Mouse (Mus musculus) heart, embryonic 12.5 days (tissue): ENCODE data around the gene B4galt5. TPM values are rescaled to one million over a fixed set of nuclear protein-coding genes. Genes with fewer than 3 reads are reported as not detected.

Experiments
- ATAC-seq: fragments of 200-750 bp; cut with Nextera tagmentation; 2 replicates; pipeline ENCODE4 v1.8.0; 2017; ENCODE audit warnings: moderate TSS enrichment, moderate library complexity; ENCODE audit not compliant: insufficient number of reproducible peaks, low FRiP score
- H3K27ac ChIP-seq: fragments of 300-500 bp; sonication (generic); 2 replicates; pipeline ENCODE4 v1.5.1; 2016; ENCODE audit warnings: mild to moderate bottlenecking, moderate library complexity; ENCODE audit not compliant: poor library complexity, severe bottlenecking
- H3K27me3 ChIP-seq: fragments of 300-500 bp; sonication (generic); replicated peaks from 2 replicates; pipeline ENCODE4 v1.6.1; 2016; ENCODE audit warnings: mild to moderate bottlenecking, moderate library complexity
- H3K36me3 ChIP-seq: fragments of 300-500 bp; sonication (generic); 2 replicates; pipeline ENCODE4 v1.6.1; 2016; ENCODE audit warnings: mild to moderate bottlenecking, moderate library complexity
- H3K4me1 ChIP-seq: fragments of 300-500 bp; sonication (generic); replicated peaks from 2 replicates; pipeline ENCODE4 v1.6.1; 2016; ENCODE audit warnings: mild to moderate bottlenecking
- H3K4me2 ChIP-seq: fragments of 300-500 bp; sonication (generic); 2 replicates; pipeline ENCODE4 v1.6.1; 2016; ENCODE audit warnings: mild to moderate bottlenecking, moderate library complexity
- H3K4me3 ChIP-seq: fragments of 300-500 bp; sonication (generic); 2 replicates; pipeline ENCODE4 v1.5.1; 2016; ENCODE audit warnings: mild to moderate bottlenecking
- H3K9ac ChIP-seq: fragments of 300-500 bp; sonication (generic); 2 replicates; pipeline ENCODE4 v1.6.1; 2016; ENCODE audit warnings: mild to moderate bottlenecking, moderate library complexity
- H3K9me3 ChIP-seq: fragments of 300-500 bp; sonication (generic); replicated peaks from 2 replicates; pipeline ENCODE4 v1.6.1; 2016; ENCODE audit warnings: mild to moderate bottlenecking, moderate library complexity
- WGBS: fragments of 180-500 bp; shearing (Covaris S2); methylation state at CpG from one replicate; pipeline ENCODE4 v1.1.7; 2016; 5-methylcytosine and 5-hydroxymethylcytosine counted together
- polyA plus RNA-seq: library from polyadenylated mRNA; unstranded; fragments of >200 nt; fragmentation: Nextera tagmentation; extraction: Ambion mirVana; gene quantifications from 2 replicates; pipeline ENCODE4 v1.2.1, GENCODE M21; 2016

Gene B4galt5
- polyA plus RNA-seq, 1 experiment from 2014 or later: 14.9 TPM

DNA sequence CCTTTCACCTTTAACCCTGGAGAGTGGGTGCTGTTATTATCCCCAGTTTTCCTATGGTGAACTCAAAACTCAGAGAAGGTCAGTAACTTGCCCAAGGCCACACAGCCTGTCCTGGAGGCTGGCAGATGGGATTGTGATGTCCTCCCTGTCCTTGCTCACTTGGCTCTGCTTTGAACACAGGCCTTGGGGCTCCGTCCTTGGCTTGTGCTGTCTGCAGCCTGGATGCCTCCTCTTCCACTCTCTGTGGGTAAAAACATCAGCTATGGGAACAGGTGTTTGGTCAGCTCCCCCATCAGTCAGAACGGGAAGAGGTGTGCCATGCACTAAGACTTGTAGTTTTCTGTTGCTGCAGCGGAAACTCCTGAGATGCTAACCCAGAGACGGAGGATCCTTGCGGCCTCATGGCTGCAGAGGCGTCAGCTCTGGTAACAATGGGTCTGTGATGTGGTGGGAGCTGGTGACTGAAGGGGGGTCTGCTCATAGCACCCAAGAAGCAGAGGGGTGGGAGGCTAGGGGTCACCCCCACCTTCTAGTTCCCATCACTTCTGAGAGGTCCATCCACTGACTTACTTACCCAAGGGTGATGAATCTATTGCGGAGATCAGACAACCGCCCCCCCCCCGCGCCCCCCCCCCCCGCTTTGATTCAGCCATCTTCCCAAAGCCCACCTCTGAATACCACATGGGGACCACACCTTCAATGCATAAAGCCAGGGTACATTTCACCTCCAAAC lies 98.8 kb downstream of the B4galt5 start:
- Histone ChIP-seq H3K9ac (no peak overlapping the region), H3K4me2 (peak overlapping the region; percentile 19; the same call in 1 of the 2 replicates), H3K36me3 (no peaks in the 10 kb centered on the region), H3K4me3 (no peak overlapping the region), H3K27ac (0 out of 2 replicates have a peak overlapping the region, but pooled peaks have one; percentile 10), H3K4me1 (peaks cover 46% of the 10 kb centered on the region), H3K9me3 (no peaks in the 10 kb centered on the region), H3K27me3 (no peaks in the 10 kb centered on the region)
- ATAC-seq: no peak
- WGBS: 44% methylated on average over 11 of the region's 11 CpGs

DNA sequence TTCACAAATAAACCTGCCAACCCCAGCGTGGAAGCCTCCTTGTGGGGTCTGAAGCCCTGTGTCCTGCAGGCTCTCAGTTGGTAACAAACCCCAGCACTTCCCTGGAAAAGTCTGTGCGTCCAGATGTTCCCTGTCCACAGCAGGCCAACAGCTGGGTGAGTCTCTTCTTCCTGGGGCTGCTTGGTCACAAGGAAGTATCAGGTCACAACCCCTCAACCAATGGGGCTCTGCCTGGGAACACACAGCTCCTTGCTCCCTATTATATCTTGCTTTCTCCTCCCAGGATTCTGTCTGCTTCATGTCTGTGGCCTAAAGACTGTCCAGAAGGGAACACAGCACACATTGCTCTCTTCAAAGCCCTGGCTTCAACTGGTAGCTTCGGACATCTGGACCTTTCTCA lies 99.4 kb downstream of the B4galt5 start:
- ATAC-seq: no peak
- Histone ChIP-seq H3K9me3 (peaks cover 5% of the 10 kb centered on the region; the same call in 1 of the 2 replicates), H3K4me1 (peaks cover 41% of the 10 kb centered on the region), H3K27ac (no peak overlapping the region), H3K9ac (no peak overlapping the region), H3K36me3 (no peaks in the 10 kb centered on the region), H3K27me3 (no peaks in the 10 kb centered on the region), H3K4me3 (no peak overlapping the region), H3K4me2 (no peak overlapping the region)
- WGBS: 59% methylated on average over 3 of the region's 3 CpGs

Other genes with a start within 250 kb of the B4galt5 start
- 0.24 and 0.30 TPM in 2 replicates for gene Kcnb1, start 159.0 kb downstream of the B4galt5 start, polyA plus RNA-seq
- gene Ptgis, start 108.6 kb downstream of the B4galt5 start, polyA plus RNA-seq: 22.5 and 22.9 TPM in 2 replicates
- 22.6 and 25.6 TPM in 2 replicates for gene Slc9a8, start 72.5 kb upstream of the B4galt5 start, polyA plus RNA-seq
- gene Rnf114, start 143.5 kb upstream of the B4galt5 start, polyA plus RNA-seq: 61.4 and 62.9 TPM in 2 replicates
- 14.6 and 15.4 TPM in 2 replicates for gene Spata2, start 143.7 kb upstream of the B4galt5 start, polyA plus RNA-seq
- 18.8 and 21.4 TPM in 2 replicates for gene Snai1, start 189.0 kb upstream of the B4galt5 start, polyA plus RNA-seq